ENCODE assay signal across 27 mouse cellular contexts in genomic region chr15:82032386-82032785, GRCm38 (mm10). TPM values are rescaled to one million over a fixed set of nuclear protein-coding genes. Genes with fewer than 3 reads are reported as not detected.
DNase-seq lines count a peak whose midpoint lies in the region; ATAC-seq lines count a peak whose summit lies in the region.
"Had no signal": no experiment of that assay in that cellular context is flagged by ENCODE, and none has a peak within 500 bp of the region (broad histone marks: within the 10 kb centered on the region; RNA-seq: fewer than 3 reads in every experiment).

No protein-coding gene starts in this region.

- no peaks in the 10 kb centered on the region for H3K4me1 ChIP-seq in limb, embryonic 13.5 days
- H3K4me1 ChIP-seq in limb, embryonic 10.5 days, result no peaks in the 10 kb centered on the region
- H3K4me1 ChIP-seq: embryonic facial prominence, embryonic 10.5 days; embryonic facial prominence, embryonic 12.5 days; forebrain, embryonic 13.5 days; forebrain, embryonic 15.5 days had no signal

- H3K27ac ChIP-seq in limb, embryonic 13.5 days, result no peak overlapping the region
- no peak overlapping the region for H3K27ac ChIP-seq in limb, embryonic 10.5 days
- H3K27ac ChIP-seq: embryonic facial prominence, embryonic 10.5 days; embryonic facial prominence, embryonic 12.5 days; forebrain, embryonic 13.5 days; forebrain, embryonic 15.5 days had no signal

- 0 out of 2 replicates have a peak overlapping the region, but pooled peaks have one; percentile 31 for H3K9ac ChIP-seq in limb, embryonic 13.5 days
- H3K9ac ChIP-seq: embryonic facial prominence, embryonic 12.5 days; forebrain, embryonic 13.5 days; forebrain, embryonic 15.5 days had no signal

- H3K36me3 ChIP-seq in limb, embryonic 13.5 days, result peaks cover 92% of the 10 kb centered on the region
- H3K36me3 ChIP-seq in limb, embryonic 10.5 days, result peaks cover 96% of the 10 kb centered on the region

- no peaks in the 10 kb centered on the region for H3K27me3 ChIP-seq in limb, embryonic 13.5 days
- H3K27me3 ChIP-seq in limb, embryonic 10.5 days (ENCODE audit: low read depth, poor library complexity, severe bottlenecking), result no peaks in the 10 kb centered on the region
- H3K27me3 ChIP-seq: CH12.LX; embryonic facial prominence, embryonic 12.5 days; forebrain, embryonic 13.5 days; forebrain, embryonic 15.5 days; Patski had no signal

- H3K9me3 ChIP-seq in limb, embryonic 13.5 days, result no peaks in the 10 kb centered on the region
- no peaks in the 10 kb centered on the region for H3K9me3 ChIP-seq in limb, embryonic 10.5 days (replicated peaks)
- H3K9me3 ChIP-seq: embryonic facial prominence, embryonic 10.5 days; embryonic facial prominence, embryonic 12.5 days; forebrain, embryonic 13.5 days; forebrain, embryonic 15.5 days; G1E had no signal

- no peak overlapping the region for H3K4me2 ChIP-seq in limb, embryonic 13.5 days (replicated peaks)
- H3K4me2 ChIP-seq: embryonic facial prominence, embryonic 12.5 days; forebrain, embryonic 13.5 days; forebrain, embryonic 15.5 days had no signal

- DNase-seq in limb, embryonic 10.5 days (ENCODE audit: low spot score), result no peak
- peak; percentile 15 for DNase-seq in thymus, postnatal 0 days (ENCODE audit: low spot score)
- no peak for DNase-seq in thymus, postnatal 36 days
- DNase-seq in thymus, postnatal 4 days, result peak; percentile 50
- DNase-seq in thymus, postnatal 10 days (ENCODE audit: low spot score in 2 of 2), result no peak
- DNase-seq: adrenal gland, adult 8-10 months; adrenal gland, postnatal 14 days; adrenal gland, postnatal 36 days; B cell, adult 2 months; cerebellum, adult 11-12 months; cerebellum, adult 2 months; cerebellum, adult 9-10 months; cerebellum, postnatal 10 days; cerebellum, postnatal 25 days had no signal

- 88% methylated on average over 7 of the region's 7 CpGs for WGBS in limb, embryonic 13.5 days
- 87% methylated on average over 7 of the region's 7 CpGs for WGBS in limb, embryonic 10.5 days

- ATAC-seq in limb, embryonic 13.5 days (ENCODE audit: low FRiP score, low read depth), result no peak
- ATAC-seq: activated CD4-positive, CD25-positive, alpha-beta regulatory T cell, adult 4 months; CD4-positive, CD25-positive, alpha-beta regulatory T cell, adult 4 months; forebrain, embryonic 13.5 days; forebrain, embryonic 15.5 days; Patski had no signal

- no peak overlapping the region for H3K4me3 ChIP-seq in limb, embryonic 13.5 days
- no peak overlapping the region for H3K4me3 ChIP-seq in limb, embryonic 10.5 days
- H3K4me3 ChIP-seq: embryonic facial prominence, embryonic 10.5 days; embryonic facial prominence, embryonic 12.5 days; forebrain, embryonic 13.5 days; forebrain, embryonic 15.5 days had no signal

RNA-seq across cellular contexts. Expression of gene Desi1, which starts 1.3 kb away (rescaled TPM):
- polyA plus RNA-seq in limb, embryonic 13.5 days (2015; fragmentation: Nextera tagmentation; extraction: Ambion mirVana), result 26.6 and 26.9 TPM in 2 replicates
- 33.7 and 40.3 TPM in 2 replicates for polyA plus RNA-seq in limb, embryonic 10.5 days (2016; fragmentation: Nextera tagmentation; extraction: Ambion mirVana)
- polyA plus RNA-seq in thymus, postnatal 0 days (2015; fragmentation: Nextera tagmentation; extraction: Ambion mirVana), result 160 and 169 TPM in 2 replicates

RNA-seq across cellular contexts. Expression of gene Snu13, which starts 15.0 kb away (rescaled TPM):
- polyA plus RNA-seq in limb, embryonic 13.5 days (2015; fragmentation: Nextera tagmentation; extraction: Ambion mirVana), result 294 and 308 TPM in 2 replicates
- 379 and 421 TPM in 2 replicates for polyA plus RNA-seq in limb, embryonic 10.5 days (2016; fragmentation: Nextera tagmentation; extraction: Ambion mirVana)
- 387 and 431 TPM in 2 replicates for polyA plus RNA-seq in thymus, postnatal 0 days (2015; fragmentation: Nextera tagmentation; extraction: Ambion mirVana)

RNA-seq across cellular contexts. Expression of gene 4930407I10Rik, which starts 26.6 kb away (rescaled TPM):
- polyA plus RNA-seq in limb, embryonic 13.5 days (2015; fragmentation: Nextera tagmentation; extraction: Ambion mirVana), result 0.03 TPM in 1 of 2 replicates, not detected in the other
- not detected in 2 replicates for polyA plus RNA-seq in limb, embryonic 10.5 days (2016; fragmentation: Nextera tagmentation; extraction: Ambion mirVana)
- polyA plus RNA-seq in thymus, postnatal 0 days (2015; fragmentation: Nextera tagmentation; extraction: Ambion mirVana), result 0.04 TPM in 1 of 2 replicates, not detected in the other
- polyA plus RNA-seq: activated CD4-positive, CD25-positive, alpha-beta regulatory T cell, adult 4 months; CD4-positive, CD25-positive, alpha-beta regulatory T cell, adult 4 months; cerebellum, adult 2 months; cortical plate, adult 2 months; embryonic facial prominence, embryonic 10.5 days; embryonic facial prominence, embryonic 14.5 days; forebrain, embryonic 11.5 days; forebrain, embryonic 13.5 days; forebrain, embryonic 15.5 days; G1E; Patski had no signal

RNA-seq across cellular contexts. Expression of gene Mei1, which starts 37.4 kb away (rescaled TPM):
- polyA plus RNA-seq in limb, embryonic 13.5 days (2015; fragmentation: Nextera tagmentation; extraction: Ambion mirVana), result 0.11 and 0.17 TPM in 2 replicates
- polyA plus RNA-seq in limb, embryonic 10.5 days (2016; fragmentation: Nextera tagmentation; extraction: Ambion mirVana), result not detected in 2 replicates
- polyA plus RNA-seq in thymus, postnatal 0 days (2015; fragmentation: Nextera tagmentation; extraction: Ambion mirVana), result 0.04 TPM in 1 of 2 replicates, not detected in the other
- polyA plus RNA-seq: activated CD4-positive, CD25-positive, alpha-beta regulatory T cell, adult 4 months; CD4-positive, CD25-positive, alpha-beta regulatory T cell, adult 4 months; embryonic facial prominence, embryonic 14.5 days; forebrain, embryonic 11.5 days; forebrain, embryonic 15.5 days; G1E; Patski had no signal

RNA-seq across cellular contexts. Expression of gene Xrcc6, which starts 44.8 kb away (rescaled TPM):
- 88.5 and 92.1 TPM in 2 replicates for polyA plus RNA-seq in limb, embryonic 13.5 days (2015; fragmentation: Nextera tagmentation; extraction: Ambion mirVana)
- polyA plus RNA-seq in limb, embryonic 10.5 days (2016; fragmentation: Nextera tagmentation; extraction: Ambion mirVana), result 112 and 113 TPM in 2 replicates
- 441 and 472 TPM in 2 replicates for polyA plus RNA-seq in thymus, postnatal 0 days (2015; fragmentation: Nextera tagmentation; extraction: Ambion mirVana)

Comparison
In these comparisons a context has a peak if more than half of its experiments do, and no peak if none do; other contexts are left out.
1. DNase-seq: peak in thymus, postnatal 0 days (single experiment) and thymus, postnatal 4 days (single experiment); none in limb, embryonic 10.5 days (single experiment), thymus, postnatal 36 days (0 of 2) and thymus, postnatal 10 days (0 of 2).